Mouse (Mus musculus) layer of hippocampus, postnatal 10 days (tissue): ENCODE measurements around the gene Nop58. TPM values are rescaled to one million over a fixed set of nuclear protein-coding genes. Genes with fewer than 3 reads are reported as not detected.
"Not testable (repeated sequence)": the region's sequence is repeated elsewhere in the genome, so short reads cannot be mapped to it uniquely, and the experiment has no call there.

Experiments
- DNase-seq, 2 experiments: peaks; one replicate each; pipeline ENCODE4 v3.0.0; 2021; ENCODE audit warnings: low spot score in 2 of 2
- long read RNA-seq: library from polyadenylated mRNA; stranded (forward); transcript quantifications from one replicate; pipeline ENCODE4 v2.0.0, GENCODE M21; 2023
- total RNA-seq, 2 experiments: library from RNA; stranded (reverse); gene quantifications; 2 replicates each; pipeline ENCODE4 v1.2.3; 2021

Nop58 gene
- 10 to 100 TPM; 82.6 to 91.4 TPM for total RNA-seq
- long read RNA-seq, full-length matches to known transcripts = 9 of 13 reads
- long read RNA-seq, partial matches to known transcripts = 3 of 13 reads
- long read RNA-seq, other reads (novel, unspliced or antisense) = 1 of 13 reads

GRCm38 (mm10) chr1:59684819-59685755 is at the start of gene Nop58:
TSS of gene Nop58 (plus strand) at chr1:59684971.
- peak; percentile 78 to 82 for DNase-seq

GRCm38 (mm10) chr1:59636349-59636748 is 48.4 kb upstream of the Nop58 start:
- no peak for DNase-seq

GRCm38 (mm10) chr1:59638371-59638770 is 46.4 kb upstream of the Nop58 start:
- DNase-seq = no peak

GRCm38 (mm10) chr1:59642488-59642887 is 42.3 kb upstream of the Nop58 start:
- DNase-seq = no peak

GRCm38 (mm10) chr1:59646502-59646901 is 38.3 kb upstream of the Nop58 start:
- not testable (repeated sequence) for DNase-seq

GRCm38 (mm10) chr1:59651201-59651819 is 33.5 kb upstream of the Nop58 start:
- DNase-seq = no peak

GRCm38 (mm10) chr1:59653243-59653911 is 31.4 kb upstream of the Nop58 start:
- no peak for DNase-seq

- DNase-seq = no peak
These were observed 28.3 kb upstream of the Nop58 start for GRCm38 (mm10) chr1:59656244-59657171.

GRCm38 (mm10) chr1:59663456-59664135 is 21.2 kb upstream of the Nop58 start:
- no peak for DNase-seq

- no peak for DNase-seq
These were observed 15.9 kb upstream of the Nop58 start for GRCm38 (mm10) chr1:59668871-59669270.

GRCm38 (mm10) chr1:59669962-59670630 is 14.7 kb upstream of the Nop58 start:
- peak; percentile 41 to 43 for DNase-seq

- DNase-seq = peak; percentile 83 to 88
These were observed 14.1 kb upstream of the Nop58 start, which contains the start of gene Sumo1 for GRCm38 (mm10) chr1:59670641-59671168. TSS of gene Sumo1 (minus strand) at chr1:59670834.

GRCm38 (mm10) chr1:59673661-59674060 is 11.1 kb upstream of the Nop58 start:
- no peak for DNase-seq

- DNase-seq = peak; percentile 16 to 33
These were observed 599 bp upstream of the Nop58 start for GRCm38 (mm10) chr1:59683926-59684818.

- DNase-seq = no peak
These were observed 2.7 kb downstream of the Nop58 start for GRCm38 (mm10) chr1:59687493-59687892.

GRCm38 (mm10) chr1:59690467-59690866 is 5.7 kb downstream of the Nop58 start:
- no peak for DNase-seq

GRCm38 (mm10) chr1:59697751-59698150 is 13.0 kb downstream of the Nop58 start:
- no peak for DNase-seq

- DNase-seq = no peak
These were observed 13.4 kb downstream of the Nop58 start for GRCm38 (mm10) chr1:59698207-59698606.
